Mouse (Mus musculus) thymus, postnatal 10 days (tissue): ENCODE results near the gene Syt16.

ENCODE experiments used
- DNase-seq, 2 experiments: peaks; one replicate each; pipeline ENCODE4 v3.0.0; 2021; ENCODE audit warnings: low spot score in 2 of 2

Gene Syt16

GRCm38 (mm10) chr12:74009448-74009911 lies 12.0 kb downstream of the Syt16 start:
- DNase-seq, result peak in 1 of 2 experiments; percentile 32

GRCm38 (mm10) chr12:74013739-74014138 lies 16.3 kb downstream of the Syt16 start:
- DNase-seq, result peak; percentile 10 to 57

GRCm38 (mm10) chr12:74014739-74015270 lies 17.3 kb downstream of the Syt16 start:
- peak; percentile 20 to 69 for DNase-seq

GRCm38 (mm10) chr12:74015491-74015890 lies 18.0 kb downstream of the Syt16 start:
- DNase-seq, result no peak

GRCm38 (mm10) chr12:74023260-74023659 lies 25.8 kb downstream of the Syt16 start:
- no peak for DNase-seq

- no peak for DNase-seq
These were observed 27.5 kb downstream of the Syt16 start for GRCm38 (mm10) chr12:74024912-74025311.

GRCm38 (mm10) chr12:74043225-74043624 lies 45.8 kb downstream of the Syt16 start:
- no peak for DNase-seq

- DNase-seq, result no peak
These were observed 46.3 kb downstream of the Syt16 start for GRCm38 (mm10) chr12:74043755-74044154.

GRCm38 (mm10) chr12:74044241-74044640 lies 46.8 kb downstream of the Syt16 start:
- no peak for DNase-seq

- peak in 1 of 2 experiments; percentile 48 for DNase-seq
These were observed 58.0 kb downstream of the Syt16 start for GRCm38 (mm10) chr12:74055336-74055931.

GRCm38 (mm10) chr12:74056162-74056561 lies 58.7 kb downstream of the Syt16 start:
- no peak for DNase-seq

- no peak for DNase-seq
These were observed 65.1 kb downstream of the Syt16 start for GRCm38 (mm10) chr12:74062547-74062946.

- no peak for DNase-seq
These were observed 71.5 kb downstream of the Syt16 start for GRCm38 (mm10) chr12:74068912-74069311.

- no peak for DNase-seq
These were observed 78.1 kb downstream of the Syt16 start for GRCm38 (mm10) chr12:74075590-74075989.

- no peak for DNase-seq
These were observed 78.6 kb downstream of the Syt16 start for GRCm38 (mm10) chr12:74076091-74076490.

GRCm38 (mm10) chr12:74081122-74081521 lies 83.7 kb downstream of the Syt16 start:
- DNase-seq, result no peak

- no peak for DNase-seq
These were observed 86.9 kb downstream of the Syt16 start for GRCm38 (mm10) chr12:74084389-74084788.

- DNase-seq, result no peak
These were observed 89.6 kb downstream of the Syt16 start for GRCm38 (mm10) chr12:74087086-74087485.

- no peak for DNase-seq
These were observed 92.1 kb downstream of the Syt16 start for GRCm38 (mm10) chr12:74089342-74090131.

GRCm38 (mm10) chr12:74092546-74092945 lies 95.1 kb downstream of the Syt16 start:
- DNase-seq, result no peak

- DNase-seq, result no peak
These were observed 95.6 kb downstream of the Syt16 start for GRCm38 (mm10) chr12:74093110-74093509.

- DNase-seq, result no peak
These were observed 97.2 kb downstream of the Syt16 start for GRCm38 (mm10) chr12:74094701-74095100.
